Mouse (Mus musculus) limb, embryonic 13.5 days (tissue): Measurements from ENCODE around the gene Skap1. TPM values are rescaled to one million over a fixed set of nuclear protein-coding genes. Genes with fewer than 3 reads are reported as not detected.
A peak's percentile ranks its signal among the peaks of the same experiment; 100 is the strongest.

Experiments used
- ATAC-seq: fragments of 200-750 bp; cut with Nextera tagmentation; 2 replicates; pipeline ENCODE4 v1.8.0; 2017; ENCODE audit warnings: low read depth, moderate number of reproducible peaks, moderate TSS enrichment; ENCODE audit not compliant: low FRiP score
- H3K27ac ChIP-seq: fragments of 300-500 bp; sonication (generic); 2 replicates; pipeline ENCODE4 v1.5.1; 2015; ENCODE audit warnings: inconsistent platforms, mild to moderate bottlenecking, moderate library complexity
- H3K27me3 ChIP-seq: fragments of 300-500 bp; sonication (generic); 2 replicates; pipeline ENCODE4 v1.6.1; 2015; ENCODE audit warnings: mild to moderate bottlenecking, inconsistent platforms
- H3K36me3 ChIP-seq: fragments of 300-500 bp; sonication (generic); 2 replicates; pipeline ENCODE4 v1.6.1; 2015; ENCODE audit warnings: inconsistent platforms, mild to moderate bottlenecking, moderate library complexity
- H3K4me1 ChIP-seq: fragments of 300-500 bp; sonication (generic); 2 replicates; pipeline ENCODE4 v1.6.1; 2015; ENCODE audit warnings: inconsistent platforms
- H3K4me2 ChIP-seq: fragments of 300-500 bp; sonication (generic); replicated peaks from 2 replicates; pipeline ENCODE4 v1.6.1; 2015; ENCODE audit warnings: inconsistent platforms, mild to moderate bottlenecking, moderate library complexity
- H3K4me3 ChIP-seq: fragments of 300-500 bp; sonication (generic); 2 replicates; pipeline ENCODE4 v1.5.1; 2015; ENCODE audit warnings: moderate library complexity, mild to moderate bottlenecking, inconsistent platforms
- H3K9ac ChIP-seq: fragments of 300-500 bp; sonication (generic); 2 replicates; pipeline ENCODE4 v1.6.1; 2015; ENCODE audit warnings: mild to moderate bottlenecking, inconsistent platforms
- H3K9me3 ChIP-seq: fragments of 300-500 bp; sonication (generic); 2 replicates; pipeline ENCODE4 v1.6.1; 2016; ENCODE audit warnings: inconsistent platforms
- WGBS: fragments of 180-500 bp; shearing (Covaris S2); methylation state at CpG from one replicate; pipeline ENCODE4 v1.1.7; 2015; 5-methylcytosine and 5-hydroxymethylcytosine counted together
- polyA plus RNA-seq: library from polyadenylated mRNA; unstranded; fragments of >200 nt; fragmentation: Nextera tagmentation; extraction: Ambion mirVana; gene quantifications from 2 replicates; pipeline ENCODE4 v1.2.1, GENCODE M21; 2015

Skap1 gene
- polyA plus RNA-seq, 1 experiment from 2014 or later = 0.61 TPM

GRCm38 (mm10) chr11:96746648-96747047, 282.3 kb downstream of the Skap1 start:
- Histone ChIP-seq H3K36me3 (no peaks in the 10 kb centered on the region), H3K4me1 (peaks cover 11% of the 10 kb centered on the region), H3K9me3 (no peaks in the 10 kb centered on the region), H3K27me3 (peaks cover 46% of the 10 kb centered on the region), H3K4me2 (no peak overlapping the region), H3K4me3 (no peak overlapping the region), H3K9ac (no peak overlapping the region), H3K27ac (no peak overlapping the region)
- ATAC-seq = no peak
- 65% methylated on average over 6 of the region's 6 CpGs for WGBS

GRCm38 (mm10) chr11:96747555-96747954, 283.2 kb downstream of the Skap1 start:
- no peak for ATAC-seq
- no peak overlapping the region for H3K9ac ChIP-seq
- H3K4me2 ChIP-seq = no peak overlapping the region
- H3K27ac ChIP-seq = no peak overlapping the region
- H3K36me3 ChIP-seq = no peaks in the 10 kb centered on the region
- no peak overlapping the region for H3K4me3 ChIP-seq
- no peaks in the 10 kb centered on the region for H3K9me3 ChIP-seq
- peaks cover 2% of the 10 kb centered on the region; the same call in 1 of the 2 replicates for H3K4me1 ChIP-seq
- peaks cover 38% of the 10 kb centered on the region for H3K27me3 ChIP-seq
- WGBS = 41% methylated on average over 3 of the region's 3 CpGs

GRCm38 (mm10) chr11:96755298-96755697, 290.9 kb downstream of the Skap1 start:
- Histone ChIP-seq H3K36me3 (no peaks in the 10 kb centered on the region), H3K4me3 (no peak overlapping the region), H3K27ac (no peak overlapping the region), H3K9ac (no peak overlapping the region), H3K4me1 (0 out of 2 replicates have a peak, but pooled peaks cover 2% of the 10 kb centered on the region), H3K9me3 (no peaks in the 10 kb centered on the region), H3K27me3 (no peaks in the 10 kb centered on the region), H3K4me2 (no peak overlapping the region)
- ATAC-seq = no peak
- 97% methylated on average over 2 of the region's 2 CpGs for WGBS

- Histone ChIP-seq H3K9ac (no peak overlapping the region), H3K9me3 (no peaks in the 10 kb centered on the region), H3K27ac (no peak overlapping the region), H3K27me3 (no peaks in the 10 kb centered on the region), H3K4me3 (no peak overlapping the region), H3K4me1 (no peaks in the 10 kb centered on the region), H3K36me3 (no peaks in the 10 kb centered on the region), H3K4me2 (no peak overlapping the region)
- WGBS = 51% methylated on average over 4 of the region's 4 CpGs
- no peak for ATAC-seq
Measured at GRCm38 (mm10) chr11:96757421-96757820, 293.0 kb downstream of the Skap1 start.

GRCm38 (mm10) chr11:96758402-96758801, 294.0 kb downstream of the Skap1 start:
- no peak overlapping the region for H3K9ac ChIP-seq
- H3K4me2 ChIP-seq = no peak overlapping the region
- no peaks in the 10 kb centered on the region for H3K27me3 ChIP-seq
- H3K36me3 ChIP-seq = no peaks in the 10 kb centered on the region
- H3K9me3 ChIP-seq = no peaks in the 10 kb centered on the region
- H3K27ac ChIP-seq = no peak overlapping the region
- no peak for ATAC-seq
- 70% methylated on average over 5 of the region's 5 CpGs for WGBS
- 0 out of 2 replicates have a peak, but pooled peaks cover 4% of the 10 kb centered on the region for H3K4me1 ChIP-seq
- no peak overlapping the region for H3K4me3 ChIP-seq

- H3K27me3 ChIP-seq = no peaks in the 10 kb centered on the region
- H3K9ac ChIP-seq = no peak overlapping the region
- ATAC-seq = no peak
- H3K27ac ChIP-seq = no peak overlapping the region
- 38% methylated on average over 3 of the region's 3 CpGs for WGBS
- no peak overlapping the region for H3K4me3 ChIP-seq
- peaks cover 7% of the 10 kb centered on the region; the same call in 1 of the 2 replicates for H3K4me1 ChIP-seq
- H3K9me3 ChIP-seq = no peaks in the 10 kb centered on the region
- no peaks in the 10 kb centered on the region for H3K36me3 ChIP-seq
- H3K4me2 ChIP-seq = no peak overlapping the region
Measured at GRCm38 (mm10) chr11:96760042-96760441, 295.6 kb downstream of the Skap1 start.

- H3K4me2 ChIP-seq = no peak overlapping the region
- no peak overlapping the region for H3K9ac ChIP-seq
- H3K27ac ChIP-seq = no peak overlapping the region
- H3K36me3 ChIP-seq = no peaks in the 10 kb centered on the region
- no peaks in the 10 kb centered on the region for H3K27me3 ChIP-seq
- H3K4me3 ChIP-seq = no peak overlapping the region
- 82% methylated on average over 7 of the region's 7 CpGs for WGBS
- H3K4me1 ChIP-seq = peaks cover 7% of the 10 kb centered on the region; the same call in 1 of the 2 replicates
- ATAC-seq = no peak
- H3K9me3 ChIP-seq = no peaks in the 10 kb centered on the region
Measured at GRCm38 (mm10) chr11:96761984-96762383, 297.6 kb downstream of the Skap1 start.

- Histone ChIP-seq H3K9ac (peak overlapping the region; percentile 35; the same call in 1 of the 2 replicates), H3K4me2 (no peak overlapping the region), H3K9me3 (no peaks in the 10 kb centered on the region), H3K4me1 (peaks cover 9% of the 10 kb centered on the region; the same call in 1 of the 2 replicates), H3K36me3 (peaks cover 2% of the 10 kb centered on the region), H3K27me3 (no peaks in the 10 kb centered on the region), H3K27ac (no peak overlapping the region), H3K4me3 (no peak overlapping the region)
- 49% methylated on average over 15 of the region's 15 CpGs for WGBS
- ATAC-seq = no peak
Measured at GRCm38 (mm10) chr11:96762742-96763470, 298.5 kb downstream of the Skap1 start.

GRCm38 (mm10) chr11:96764511-96765350, 300.3 kb downstream of the Skap1 start:
- no peak overlapping the region for H3K4me2 ChIP-seq
- H3K36me3 ChIP-seq = peaks cover 21% of the 10 kb centered on the region
- no peak overlapping the region for H3K9ac ChIP-seq
- no peaks in the 10 kb centered on the region for H3K9me3 ChIP-seq
- no peaks in the 10 kb centered on the region for H3K27me3 ChIP-seq
- H3K27ac ChIP-seq = no peak overlapping the region
- H3K4me3 ChIP-seq = no peak overlapping the region
- WGBS = 40% methylated on average over 13 of the region's 13 CpGs
- ATAC-seq = no peak
- H3K4me1 ChIP-seq = peaks cover 12% of the 10 kb centered on the region; the same call in 1 of the 2 replicates

GRCm38 (mm10) chr11:96765645-96766044, 301.3 kb downstream of the Skap1 start:
- 73% methylated on average over 7 of the region's 7 CpGs for WGBS
- Histone ChIP-seq H3K4me3 (no peak overlapping the region), H3K27me3 (no peaks in the 10 kb centered on the region), H3K4me2 (no peak overlapping the region), H3K36me3 (peaks cover 30% of the 10 kb centered on the region), H3K4me1 (peaks cover 12% of the 10 kb centered on the region; the same call in 1 of the 2 replicates), H3K27ac (no peak overlapping the region), H3K9me3 (no peaks in the 10 kb centered on the region), H3K9ac (no peak overlapping the region)
- ATAC-seq = no peak

GRCm38 (mm10) chr11:96766555-96766954, 302.2 kb downstream of the Skap1 start:
- H3K4me3 ChIP-seq = no peak overlapping the region
- no peaks in the 10 kb centered on the region for H3K9me3 ChIP-seq
- no peak overlapping the region for H3K27ac ChIP-seq
- no peaks in the 10 kb centered on the region for H3K27me3 ChIP-seq
- ATAC-seq = no peak
- H3K9ac ChIP-seq = peak overlapping the region; percentile 39; the same call in 1 of the 2 replicates
- WGBS = 84% methylated on average over 12 of the region's 12 CpGs
- peaks cover 12% of the 10 kb centered on the region; the same call in 1 of the 2 replicates for H3K4me1 ChIP-seq
- H3K4me2 ChIP-seq = no peak overlapping the region
- H3K36me3 ChIP-seq = peaks cover 39% of the 10 kb centered on the region

- WGBS = 38% methylated on average over 7 of the region's 7 CpGs
- H3K27me3 ChIP-seq = no peaks in the 10 kb centered on the region
- H3K9ac ChIP-seq = peak overlapping the region; percentile 39; the same call in 1 of the 2 replicates
- no peak overlapping the region for H3K4me2 ChIP-seq
- no peak overlapping the region for H3K27ac ChIP-seq
- peaks cover 44% of the 10 kb centered on the region for H3K36me3 ChIP-seq
- ATAC-seq = no peak
- no peaks in the 10 kb centered on the region for H3K9me3 ChIP-seq
- H3K4me1 ChIP-seq = peaks cover 12% of the 10 kb centered on the region; the same call in 1 of the 2 replicates
- no peak overlapping the region for H3K4me3 ChIP-seq
Measured at GRCm38 (mm10) chr11:96767096-96767495, 302.7 kb downstream of the Skap1 start.
